Mouse (Mus musculus) heart, embryonic 16.5 days (tissue): ENCODE measurements at regions not wholly inside any gene's neighbourhood (a gene's known extent, or its start where the extent isn't known, plus 50 kb on each side); places are given as distances from the start of the nearest gene placed in this dataset.

Source experiments
- ATAC-seq: fragments of 200-750 bp; cut with Nextera tagmentation; replicated peaks from 2 replicates; pipeline ENCODE4 v1.8.0; 2017; ENCODE audit warnings: moderate number of reproducible peaks; ENCODE audit not compliant: insufficient read depth, low FRiP score; ENCODE audit errors: extremely low read depth
- H3K27ac ChIP-seq: fragments of 300-500 bp; sonication (generic); 2 replicates; pipeline ENCODE4 v1.5.1; 2014; ENCODE audit warnings: mild to moderate bottlenecking, low read length, control low read depth, moderate library complexity
- H3K27me3 ChIP-seq: fragments of 300-500 bp; sonication (generic); 2 replicates; pipeline ENCODE4 v1.6.1; 2014; ENCODE audit warnings: low read length, mixed read lengths; ENCODE audit not compliant: control insufficient read depth, insufficient read depth
- H3K36me3 ChIP-seq: fragments of 300-500 bp; sonication (generic); 2 replicates; pipeline ENCODE4 v1.6.1; 2014; ENCODE audit not compliant: control insufficient read depth, insufficient read depth
- H3K4me1 ChIP-seq: fragments of 300-500 bp; sonication (generic); 2 replicates; pipeline ENCODE4 v1.6.1; 2014; ENCODE audit warnings: low read length, mixed read lengths; ENCODE audit not compliant: control insufficient read depth, insufficient read depth
- H3K4me2 ChIP-seq: fragments of 300-500 bp; sonication (generic); 2 replicates; pipeline ENCODE4 v1.6.1; 2014; ENCODE audit warnings: low read depth, mild to moderate bottlenecking, control low read depth, low read length
- H3K4me3 ChIP-seq: fragments of 300-500 bp; sonication (generic); 2 replicates; pipeline ENCODE4 v1.5.1; 2014; ENCODE audit warnings: mild to moderate bottlenecking, control low read depth, low read length
- H3K9ac ChIP-seq: fragments of 300-500 bp; sonication (generic); 2 replicates; pipeline ENCODE4 v1.6.1; 2014; ENCODE audit warnings: low read length, control low read depth
- H3K9me3 ChIP-seq: fragments of 300-500 bp; sonication (generic); replicated peaks from 2 replicates; pipeline ENCODE4 v1.6.1; 2016; ENCODE audit warnings: low read length; ENCODE audit not compliant: control insufficient read depth
- WGBS: fragments of 180-500 bp; shearing (Covaris S2); extraction: QIAGEN DNeasy Blood & Tissue Kit; methylation state at CpG from one replicate; pipeline ENCODE4 v1.1.7; 2014; 5-methylcytosine and 5-hydroxymethylcytosine counted together

DNA sequence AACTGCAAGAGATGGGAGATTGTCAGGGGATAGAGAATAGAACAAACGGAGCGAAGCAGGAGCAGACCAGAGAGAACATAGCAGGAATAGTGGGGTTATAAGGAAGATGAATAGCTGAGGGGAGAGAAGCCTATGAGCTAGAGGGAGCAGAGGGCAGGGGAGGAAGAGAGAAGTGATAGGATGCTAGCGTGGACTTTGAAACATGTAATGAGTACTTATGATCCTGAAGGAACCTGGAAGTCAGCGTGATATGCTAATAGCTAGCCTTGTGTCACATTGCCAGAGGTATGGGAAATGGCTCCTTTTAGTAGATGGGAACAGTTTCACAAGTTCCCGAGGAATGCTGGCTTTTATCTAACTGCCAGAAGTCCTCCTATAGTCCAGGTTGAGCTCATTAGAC lies 51.8 kb downstream of the Calml3 start:
- Histone ChIP-seq H3K27me3 (no peaks in the 10 kb centered on the region), H3K36me3 (no peaks in the 10 kb centered on the region), H3K9ac (no peak overlapping the region), H3K4me2 (no peak overlapping the region), H3K4me3 (no peak overlapping the region), H3K4me1 (peaks cover 11% of the 10 kb centered on the region), H3K9me3 (no peaks in the 10 kb centered on the region), H3K27ac (no peak overlapping the region)
- WGBS: 82% methylated on average over 5 of the region's 5 CpGs
- ATAC-seq: no peak

DNA sequence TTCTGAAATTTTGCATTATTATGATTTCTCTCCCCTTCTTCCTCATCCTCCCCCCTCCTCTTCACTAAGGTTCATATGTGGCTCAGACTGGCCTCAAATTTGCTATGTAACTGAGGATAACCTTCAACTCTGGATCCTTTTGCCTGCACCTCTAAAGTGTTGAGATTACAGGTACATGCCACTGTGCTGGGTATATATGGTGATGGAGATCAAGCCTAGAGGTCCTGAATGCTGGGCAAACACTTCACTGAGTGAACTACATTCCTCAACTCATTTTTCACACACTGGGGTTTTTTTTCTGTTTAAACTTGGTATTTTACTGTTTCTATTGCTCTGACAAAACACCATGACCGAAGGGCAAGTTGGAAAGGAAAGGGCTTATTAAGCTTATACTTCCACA lies 52.9 kb downstream of the Calml3 start:
- peaks cover 11% of the 10 kb centered on the region for H3K4me1 ChIP-seq
- no peak overlapping the region for H3K4me3 ChIP-seq
- 63% methylated on average over 1 of the region's 1 CpGs for WGBS
- no peaks in the 10 kb centered on the region for H3K27me3 ChIP-seq
- H3K27ac ChIP-seq: no peak overlapping the region; the same call in 1 of the 2 replicates
- H3K9ac ChIP-seq: no peak overlapping the region
- H3K9me3 ChIP-seq: no peaks in the 10 kb centered on the region
- ATAC-seq: no peak
- no peak overlapping the region for H3K4me2 ChIP-seq
- H3K36me3 ChIP-seq: no peaks in the 10 kb centered on the region

DNA sequence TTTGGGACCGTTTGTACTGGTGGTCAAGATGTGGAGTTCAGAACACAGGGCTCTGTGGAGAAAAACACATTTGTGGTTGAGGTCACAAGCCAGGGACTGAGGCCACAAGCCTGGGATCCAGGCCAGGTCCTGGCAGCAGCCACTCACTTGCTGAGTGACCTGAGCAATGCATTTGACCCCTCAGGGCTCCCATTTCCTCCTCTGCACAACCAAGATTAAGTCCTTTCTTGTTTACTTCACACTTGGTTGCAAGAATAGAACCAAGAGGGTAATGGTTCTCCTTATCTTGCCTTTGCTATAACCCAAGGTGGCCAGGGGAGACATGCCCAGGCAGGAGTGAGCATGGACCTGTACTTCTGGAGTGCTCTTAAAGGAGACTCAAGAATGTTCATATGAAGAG lies 53.4 kb downstream of the Calml3 start:
- Histone ChIP-seq H3K27ac (no peak overlapping the region), H3K27me3 (no peaks in the 10 kb centered on the region), H3K4me2 (no peak overlapping the region), H3K4me3 (no peak overlapping the region), H3K36me3 (no peaks in the 10 kb centered on the region), H3K9me3 (no peaks in the 10 kb centered on the region), H3K4me1 (peaks cover 11% of the 10 kb centered on the region), H3K9ac (no peak overlapping the region)
- 47% methylated on average over 1 of the region's 1 CpGs for WGBS
- ATAC-seq: no peak; the same call in 1 of the 2 replicates

DNA sequence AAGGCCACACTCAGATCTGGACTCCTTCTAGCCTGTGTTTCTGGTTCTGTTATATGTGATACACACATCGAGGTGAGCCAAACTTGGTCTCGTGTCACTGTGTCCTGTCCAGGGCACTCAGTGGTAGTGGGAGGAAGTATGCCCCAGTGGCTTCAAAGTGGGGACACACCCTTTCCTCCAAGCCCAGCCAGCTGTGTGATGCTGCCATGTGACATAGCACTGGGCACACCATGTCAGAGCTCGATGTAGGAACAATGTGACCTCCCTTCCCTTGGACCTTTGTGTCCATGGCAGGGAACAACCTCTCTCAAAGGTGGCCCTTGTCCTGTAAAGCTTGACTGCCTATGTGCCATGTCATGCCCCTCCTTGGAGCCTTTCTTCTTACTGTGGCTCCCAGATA lies 54.5 kb downstream of the Calml3 start:
- 67% methylated on average over 3 of the region's 3 CpGs for WGBS
- Histone ChIP-seq H3K4me3 (no peak overlapping the region), H3K4me2 (no peak overlapping the region), H3K9me3 (no peaks in the 10 kb centered on the region), H3K4me1 (peaks cover 11% of the 10 kb centered on the region), H3K36me3 (no peaks in the 10 kb centered on the region), H3K27me3 (no peaks in the 10 kb centered on the region), H3K9ac (no peak overlapping the region), H3K27ac (no peak overlapping the region)
- no peak for ATAC-seq

DNA sequence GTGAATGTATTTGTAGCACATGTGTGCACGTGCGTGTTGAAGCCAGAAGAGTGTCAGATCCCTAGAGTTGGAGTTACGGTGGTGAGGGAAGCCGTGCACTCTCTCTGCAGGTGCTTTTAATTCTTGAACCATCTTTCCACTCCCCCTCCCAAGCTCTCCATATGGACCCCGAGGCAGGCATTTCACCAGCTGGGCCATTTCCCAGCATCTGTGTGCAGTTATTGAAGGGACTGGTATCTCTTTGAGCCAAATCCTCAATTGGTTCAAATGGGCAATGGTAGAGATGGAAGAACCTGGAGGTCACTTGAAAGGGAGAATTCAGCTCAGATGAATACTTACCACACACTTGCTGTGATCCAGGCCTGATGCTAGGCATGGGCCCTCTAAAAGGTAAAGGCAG lies 55.3 kb downstream of the Calml3 start:
- Histone ChIP-seq H3K4me3 (no peak overlapping the region), H3K4me1 (peaks cover 15% of the 10 kb centered on the region), H3K27me3 (no peaks in the 10 kb centered on the region), H3K27ac (no peak overlapping the region), H3K4me2 (no peak overlapping the region), H3K36me3 (no peaks in the 10 kb centered on the region), H3K9me3 (no peaks in the 10 kb centered on the region), H3K9ac (no peak overlapping the region)
- 89% methylated on average over 5 of the region's 5 CpGs for WGBS
- ATAC-seq: no peak

DNA sequence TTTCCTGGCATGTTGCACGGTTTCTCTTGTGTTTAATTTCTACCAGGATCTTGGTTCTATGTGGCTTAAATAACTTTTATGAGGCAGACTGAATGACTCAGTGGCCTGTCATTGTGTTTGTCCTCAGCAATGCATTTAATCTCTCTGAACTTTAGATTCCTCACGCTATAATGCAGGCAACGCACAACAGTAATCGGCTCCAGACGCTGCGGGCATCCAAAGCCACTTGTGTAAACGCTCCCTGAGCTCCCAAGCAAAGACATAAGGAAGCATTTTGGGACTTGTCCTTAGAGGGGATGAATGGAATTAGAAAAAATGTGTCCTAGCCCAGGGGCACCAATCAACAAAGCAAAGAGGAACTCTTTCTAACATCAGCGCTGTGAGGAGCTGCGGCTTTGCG lies 57.6 kb downstream of the Calml3 start:
- H3K9ac ChIP-seq: no peak overlapping the region
- 72% methylated on average over 10 of the region's 10 CpGs for WGBS
- no peak overlapping the region for H3K27ac ChIP-seq
- H3K4me1 ChIP-seq: peaks cover 32% of the 10 kb centered on the region
- H3K36me3 ChIP-seq: no peaks in the 10 kb centered on the region
- no peaks in the 10 kb centered on the region for H3K27me3 ChIP-seq
- no peak overlapping the region for H3K4me3 ChIP-seq
- H3K9me3 ChIP-seq: no peaks in the 10 kb centered on the region
- ATAC-seq: no peak
- no peak overlapping the region for H3K4me2 ChIP-seq

DNA sequence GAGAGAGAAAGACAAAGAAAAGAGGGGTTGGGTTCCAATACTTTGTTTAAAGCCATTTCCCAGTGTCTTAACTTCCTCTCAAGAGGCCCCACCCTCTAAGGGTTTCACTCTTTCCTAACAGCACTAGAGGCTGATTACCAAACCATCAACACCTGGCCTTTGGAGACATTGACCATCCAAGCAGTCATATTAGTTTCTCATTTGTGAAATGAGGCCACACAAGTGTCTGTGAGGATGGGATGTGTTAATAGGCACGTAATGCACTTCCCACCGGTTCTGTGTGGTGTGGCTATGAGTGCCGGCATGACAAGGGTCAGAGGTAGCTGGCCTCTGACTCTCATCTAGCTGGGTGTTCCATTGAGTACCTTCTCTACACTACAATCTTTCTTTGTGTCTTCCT lies 59.2 kb downstream of the Calml3 start:
- 81% methylated on average over 3 of the region's 3 CpGs for whole genome bisulfite sequencing
- Histone ChIP-seq H3K9me3 (no peaks in the 10 kb centered on the region), H3K27ac (no peak overlapping the region), H3K4me2 (no peak overlapping the region), H3K36me3 (no peaks in the 10 kb centered on the region), H3K9ac (no peak overlapping the region), H3K4me3 (no peak overlapping the region), H3K27me3 (no peaks in the 10 kb centered on the region), H3K4me1 (peaks cover 23% of the 10 kb centered on the region)
- no peak for ATAC-seq

DNA sequence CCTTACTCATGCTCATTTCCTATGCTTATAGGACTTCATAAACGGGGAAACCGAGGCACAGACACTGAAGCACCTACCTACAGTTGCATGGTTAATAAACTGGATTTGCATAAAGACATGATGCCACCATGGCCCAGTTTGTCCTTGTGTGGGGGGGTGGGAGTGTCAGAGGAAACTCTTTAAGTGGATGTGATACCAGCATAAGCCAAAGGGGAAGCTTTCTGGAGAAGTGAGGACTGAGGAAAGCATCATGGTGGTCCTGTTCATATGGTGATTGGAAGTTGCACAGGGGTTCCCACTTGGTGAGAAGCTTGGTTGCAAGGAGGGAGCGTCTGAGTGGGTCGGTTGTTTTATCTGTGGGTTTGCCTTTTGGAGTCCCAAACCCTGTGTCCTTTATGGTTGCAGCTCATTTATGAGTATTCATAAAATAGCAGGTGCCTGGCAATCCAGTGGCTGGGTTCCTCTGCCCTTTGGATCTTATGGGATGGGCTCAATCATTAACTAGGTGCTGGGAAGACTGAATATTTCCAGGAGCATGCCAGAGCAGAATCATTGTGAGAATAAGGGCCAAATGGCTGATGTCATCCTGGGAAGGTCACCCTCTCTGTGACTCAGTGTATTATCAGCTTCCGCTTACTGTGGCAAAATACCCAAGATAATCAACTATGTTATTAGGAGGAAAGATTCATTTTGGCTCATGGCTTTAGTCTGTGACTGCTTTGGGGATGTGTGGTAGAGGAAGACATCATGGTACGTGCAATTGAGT lies 60.2 kb downstream of the Calml3 start:
- Histone ChIP-seq H3K9me3 (no peaks in the 10 kb centered on the region), H3K4me2 (no peak overlapping the region), H3K36me3 (no peaks in the 10 kb centered on the region), H3K4me3 (no peak overlapping the region), H3K9ac (no peak overlapping the region), H3K27ac (no peak overlapping the region), H3K4me1 (peaks cover 21% of the 10 kb centered on the region), H3K27me3 (no peaks in the 10 kb centered on the region)
- ATAC-seq: no peak
- WGBS: 80% methylated on average over 6 of the region's 6 CpGs

DNA sequence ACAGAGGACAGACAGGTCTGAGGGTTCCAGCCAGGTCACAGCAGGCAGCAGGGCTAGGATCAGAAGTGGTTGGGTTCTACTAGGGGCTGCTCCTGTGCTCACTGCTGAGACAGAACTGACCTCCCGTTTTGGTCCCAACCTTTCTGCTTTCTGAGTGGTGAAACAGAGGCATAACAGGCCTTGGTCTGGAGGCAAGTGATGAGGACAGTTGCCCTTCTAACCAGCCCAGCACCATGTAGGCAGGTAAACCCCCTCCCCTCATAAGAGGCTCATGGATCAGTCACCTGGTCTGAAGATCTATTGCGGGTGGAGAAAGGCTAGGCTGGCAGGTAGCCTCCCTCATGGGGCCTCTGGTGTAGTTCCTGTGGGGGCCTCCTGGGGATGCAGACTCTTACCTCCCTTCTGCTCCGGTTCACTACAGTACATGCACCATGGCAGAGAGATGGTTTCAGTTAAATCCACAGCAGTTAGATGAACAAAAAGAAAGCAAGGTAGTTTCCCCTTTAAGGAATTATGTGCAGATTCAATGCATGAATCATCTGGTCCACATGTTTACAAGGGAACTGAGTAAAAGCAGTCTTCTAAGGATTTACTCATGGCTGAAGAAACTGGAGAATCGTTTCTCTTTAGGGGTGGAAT lies 61.2 kb downstream of the Calml3 start:
- H3K4me2 ChIP-seq: peak overlapping the region; percentile 15; the same call in 1 of the 2 replicates
- H3K27me3 ChIP-seq: no peaks in the 10 kb centered on the region
- no peaks in the 10 kb centered on the region for H3K36me3 ChIP-seq
- WGBS: 34% methylated on average over 4 of the region's 4 CpGs
- no peak overlapping the region; the same call in 1 of the 2 replicates for H3K9ac ChIP-seq
- no peak overlapping the region for H3K4me3 ChIP-seq
- peak overlapping the region; percentile 30 for H3K27ac ChIP-seq
- H3K9me3 ChIP-seq: no peaks in the 10 kb centered on the region
- peaks cover 21% of the 10 kb centered on the region for H3K4me1 ChIP-seq
- ATAC-seq: peak; percentile 59
